Mouse (Mus musculus) heart, postnatal 36 days (tissue): ENCODE data around the gene Prl2b1. TPM values are rescaled to one million over a fixed set of nuclear protein-coding genes. Genes with fewer than 3 reads are reported as not detected.

Experiments
- DNase-seq, 2 experiments: peaks; one replicate each; pipeline ENCODE4 v3.0.0; 2021 to 2022
- intact Hi-C: fragments of 180-260 bp; cut with DNase I; formaldehyde crosslinking; loops from one replicate; pipeline ENCODE4 v1.15.1; 2025
- total RNA-seq, 2 experiments: library from RNA; stranded (reverse); gene quantifications; 2 replicates each; pipeline ENCODE4 v1.2.3; 2021

Gene Prl2b1
- total RNA-seq: not detected

DNA sequence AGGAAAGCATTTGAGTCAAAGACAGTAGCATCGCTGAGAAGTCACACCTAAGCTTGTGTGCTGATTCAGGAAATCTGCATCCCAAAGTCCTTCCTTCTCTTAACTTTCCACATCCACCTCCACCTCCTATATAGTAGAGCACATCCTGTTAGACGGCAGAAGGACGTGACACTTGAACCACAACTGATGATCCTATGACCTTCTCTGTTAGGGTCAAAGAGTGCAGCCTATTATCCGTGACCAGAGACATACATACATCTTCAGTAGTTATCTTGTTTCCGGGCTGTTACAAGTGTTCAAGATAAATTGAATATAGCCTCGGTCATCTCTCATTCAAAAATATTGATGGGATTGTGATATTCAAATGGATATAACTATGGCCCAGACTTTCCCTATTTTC, at the start of gene Prl2b1:
Prl2b1 (minus strand) TSS at position 101 of the 400 bp plus-strand sequence.
- intact Hi-C loops: no loop called here
- no peak for DNase-seq

DNA sequence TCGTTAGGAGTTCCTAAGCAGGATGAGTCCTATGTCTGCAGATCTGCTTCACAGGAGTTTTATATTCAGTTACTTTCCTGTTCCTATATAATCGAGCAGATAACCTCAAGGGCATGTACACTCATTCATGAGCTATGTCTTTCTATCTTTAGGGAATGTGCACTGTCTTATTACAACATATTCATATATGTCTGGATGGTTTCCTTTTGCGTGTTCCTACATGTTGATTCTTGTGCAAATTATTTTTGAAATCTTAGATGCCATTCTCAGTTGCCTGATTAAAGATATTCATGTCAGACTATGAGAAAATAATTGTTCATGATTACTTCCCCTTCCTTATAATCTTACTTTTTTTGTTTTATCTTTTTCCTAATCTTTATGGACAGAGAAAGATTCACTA, 47.9 kb upstream of the Prl2b1 start, which contains the start of gene Prl8a6:
Prl8a6 (minus strand) TSS at position 101 of the 400 bp plus-strand sequence.
- DNase-seq: no peak

DNA sequence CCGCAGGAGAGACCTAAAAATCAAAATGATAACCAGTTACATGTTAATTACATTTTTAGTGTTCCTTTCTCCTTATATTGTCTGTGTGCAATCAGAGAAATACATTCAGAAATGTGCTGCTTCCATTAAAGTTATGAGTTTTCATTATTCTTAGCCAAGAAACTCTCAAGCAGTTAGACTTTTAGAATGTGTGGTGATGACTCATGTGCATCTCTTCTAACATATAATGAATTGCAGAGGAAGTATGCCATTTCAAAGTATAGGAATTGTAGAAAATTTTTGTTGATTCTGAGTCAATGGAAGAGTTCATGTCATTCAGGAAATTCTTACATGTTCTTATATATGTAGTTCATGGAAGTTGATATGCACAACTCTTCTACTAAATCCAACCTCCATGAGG, 42.5 kb upstream of the Prl2b1 start:
- no peak for DNase-seq
- intact Hi-C loops: no loop called here

More for the DNA sequence above, 47.9 kb upstream of the Prl2b1 start, which contains the start of gene Prl8a6:
- intact Hi-C loops: no loop called here

DNA sequence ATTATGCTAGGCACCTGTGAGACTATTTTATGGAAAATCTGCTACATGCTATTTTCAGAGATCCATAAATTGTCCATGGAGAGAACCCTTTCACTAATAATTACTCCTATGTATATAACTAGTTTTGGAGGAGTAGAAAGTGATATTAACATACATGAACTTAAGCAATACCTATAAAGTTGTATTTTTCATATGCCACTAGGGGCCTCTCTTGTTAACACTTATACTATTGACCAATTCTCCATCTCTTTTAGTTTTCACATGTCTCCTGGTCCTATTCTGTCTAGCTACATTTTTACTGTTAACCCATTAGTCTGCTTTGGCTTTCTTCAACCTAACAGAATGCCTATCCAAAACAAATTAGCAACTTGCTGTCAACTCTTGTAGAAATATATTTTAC, 23.0 kb upstream of the Prl2b1 start:
- intact Hi-C loops: no loop called here
- DNase-seq: no peak

DNA sequence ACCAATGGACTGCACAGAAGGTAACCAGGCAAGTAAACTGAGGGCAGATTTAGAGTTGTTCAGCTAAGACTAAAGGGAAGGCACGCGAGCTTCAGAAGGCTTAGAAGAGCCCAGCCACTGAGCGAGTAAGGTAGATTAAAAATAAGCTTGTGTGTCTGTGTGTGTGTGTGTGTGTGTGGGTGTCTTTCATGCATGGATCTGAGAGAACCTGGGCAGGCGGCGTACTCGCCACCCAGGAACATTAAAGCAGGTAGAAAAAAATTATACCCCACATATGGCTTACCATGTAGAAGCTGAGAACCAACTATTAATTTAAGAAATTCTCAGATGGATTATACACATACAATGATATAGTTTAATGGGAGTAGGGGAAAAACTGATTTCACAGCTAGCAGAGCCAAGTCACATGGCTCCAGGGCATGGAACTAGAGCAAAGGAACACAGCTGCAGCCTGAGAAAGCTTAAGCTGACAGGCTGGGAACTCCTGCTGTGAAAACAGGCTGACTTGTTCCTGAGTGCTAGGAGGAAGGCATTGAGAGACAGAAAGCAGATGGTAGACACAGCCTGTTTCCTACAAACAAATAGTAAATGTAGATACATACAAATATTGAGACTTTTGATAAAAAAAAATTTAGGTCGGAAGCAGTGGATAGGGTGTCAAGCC, 8.5 kb upstream of the Prl2b1 start:
- intact Hi-C loops: no loop called here
- no peak for DNase-seq

- DNase-seq: no peak
- intact Hi-C loops: no loop called here
Measured at GRCm38 (mm10) chr13:27345373-27345772, 45.3 kb downstream of the Prl2b1 start, which contains the start of gene Prl8a2. TSS of gene Prl8a2 (plus strand) at chr13:27345673.

DNA sequence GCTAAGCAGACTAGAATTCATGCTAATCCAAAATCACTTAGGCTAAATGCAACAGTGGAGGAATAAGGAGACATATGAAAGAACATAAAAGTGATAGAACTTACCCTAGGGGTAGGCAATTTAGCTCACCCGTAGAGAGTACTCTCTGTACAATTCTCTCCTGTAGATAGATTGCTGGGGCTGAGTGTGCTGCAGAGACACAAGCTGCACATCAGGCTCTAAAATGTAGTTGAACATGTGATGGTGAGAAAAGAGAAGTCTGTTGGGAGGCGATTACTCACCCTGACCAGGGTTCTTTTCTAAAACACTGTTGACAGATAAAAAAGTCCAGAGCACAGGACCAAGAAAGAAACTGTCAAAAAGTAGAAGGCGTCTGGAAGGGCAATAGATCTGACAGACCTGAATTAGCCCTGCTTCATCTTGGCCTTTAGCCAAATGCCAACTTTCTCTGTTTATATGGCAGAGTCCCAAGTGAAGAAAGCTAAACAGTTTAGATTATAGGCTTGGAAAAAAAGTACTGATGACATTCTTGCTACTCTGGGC, 47.8 kb downstream of the Prl2b1 start:
- no peak for DNase-seq
- intact Hi-C loops: no loop called here

- no peak for DNase-seq
- intact Hi-C loops: no loop called here
Measured at GRCm38 (mm10) chr13:27334989-27335388, 55.7 kb downstream of the Prl2b1 start.

Other genes with a start within 250 kb of the Prl2b1 start
- not detected for gene Prl3d3, start 234.1 kb downstream of the Prl2b1 start, total RNA-seq
- gene Prl3c1, start 194.2 kb downstream of the Prl2b1 start, total RNA-seq: not detected
- gene Prl3b1, start 149.0 kb downstream of the Prl2b1 start, total RNA-seq: not detected
- not detected for gene Prl3a1, start 131.4 kb downstream of the Prl2b1 start, total RNA-seq
- not detected for gene Prl6a1, start 78.2 kb downstream of the Prl2b1 start, total RNA-seq
- not detected for gene Prl8a2, start 45.2 kb downstream of the Prl2b1 start, total RNA-seq
- not detected for gene Prl8a6, start 47.8 kb upstream of the Prl2b1 start, total RNA-seq
- gene Prl8a8, start 122.4 kb upstream of the Prl2b1 start, total RNA-seq: not detected
- not detected for gene Prl8a9, start 173.8 kb upstream of the Prl2b1 start, total RNA-seq
- gene Prl8a1, start 191.3 kb upstream of the Prl2b1 start, total RNA-seq: not detected
- gene Prl7b1, start 219.7 kb upstream of the Prl2b1 start, total RNA-seq: not detected